ENCODE assay signal across 1 mouse cellular context in the genomic region with DNA sequence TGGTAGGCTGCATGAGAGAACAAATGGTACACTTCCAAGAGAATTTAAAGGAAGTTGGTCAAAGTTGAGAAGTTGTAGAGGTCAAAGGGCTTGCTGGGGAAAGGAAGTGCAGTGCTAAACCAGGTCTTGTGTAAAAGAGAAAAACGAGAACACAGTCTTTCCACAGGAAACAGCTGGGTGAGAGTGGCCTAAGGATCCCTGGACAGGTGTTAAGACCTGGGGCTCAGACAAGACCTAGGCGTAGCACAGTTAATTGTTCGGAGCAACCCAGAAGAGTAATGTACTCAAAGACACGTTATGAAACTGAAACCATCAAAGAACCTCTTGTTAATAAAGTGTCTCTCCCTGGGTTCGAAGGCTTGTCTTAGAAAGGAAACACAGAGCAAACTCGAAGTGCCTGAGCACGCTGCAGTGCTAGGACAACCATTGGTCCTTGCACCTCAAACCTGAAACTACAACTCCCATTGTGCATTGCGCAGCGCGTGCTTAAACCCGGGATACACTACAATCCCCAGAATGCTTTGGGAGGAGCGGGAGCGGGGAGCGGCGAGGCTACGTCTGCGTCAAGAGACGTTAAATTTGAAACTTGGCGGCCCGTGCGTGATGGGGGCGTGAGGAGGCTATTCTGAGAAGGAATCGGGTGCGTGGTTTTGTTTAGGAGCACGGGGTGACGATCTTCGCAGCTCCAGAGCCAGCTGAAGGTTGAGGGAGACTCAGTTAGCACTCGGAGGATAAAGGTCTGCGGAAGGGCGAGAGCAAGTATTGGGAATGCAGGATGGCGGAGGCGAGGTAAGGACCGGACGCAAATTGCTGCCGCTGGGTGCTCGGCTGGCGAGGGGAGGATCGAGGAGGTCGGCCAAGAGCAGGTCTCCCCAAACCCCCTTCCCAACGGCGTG.
A peak's percentile ranks its signal among the peaks of the same experiment; 100 is the strongest.
TF ChIP-seq lines count a peak whose summit lies in the region.

Gene Bub1b (plus strand): TSS at position 539 of the 896 bp plus-strand sequence.

TF ChIP-seq in CH12.LX, 34 proteins besides CTCF, POLR2A, EP300 and RAD21 (continued from another document):
- TF ChIP-seq HCFC1 (IDR thresholded peaks at IDR 0.05; ENCODE audit: low read depth, low read length), result peak; percentile 98
- TF ChIP-seq JUND (conservative IDR thresholded peaks at IDR 0.05; ENCODE audit: low read depth, low read length), result peak; percentile 6; the same call in 1 of the 2 replicates
- TF ChIP-seq CHD2 (IDR thresholded peaks at IDR 0.05; ENCODE audit: low read length), result peak; percentile 35; the same call in 1 of the 2 replicates
- TF ChIP-seq USF1 (IDR thresholded peaks at IDR 0.05; ENCODE audit: low read depth, low read length), result no peak
- 0 out of 2 replicates have a peak, but pooled peaks have one; percentile 5 for TF ChIP-seq JUN (IDR thresholded peaks at IDR 0.05; ENCODE audit: insufficient read depth, low read depth, low read length)
- no peak for TF ChIP-seq ZNF384 (IDR thresholded peaks at IDR 0.05; ENCODE audit: low read depth, low read length)
- no peak for TF ChIP-seq UBTF (IDR thresholded peaks at IDR 0.05; ENCODE audit: low read depth, low read length)
- no peak for TF ChIP-seq ZMIZ1 (IDR thresholded peaks at IDR 0.05; ENCODE audit: low read depth, low read length)
- TF ChIP-seq NRF1 (IDR thresholded peaks at IDR 0.05; ENCODE audit: low read depth, low read length), result peak; percentile 69
- TF ChIP-seq IRF4 (IDR thresholded peaks at IDR 0.05; ENCODE audit: low read depth, low read length), result peak; percentile 41
- no peak for TF ChIP-seq PAX5 (IDR thresholded peaks at IDR 0.05; ENCODE audit: low read length)
- peak; percentile 96; the same call in 1 of the 2 replicates for TF ChIP-seq KAT2A (IDR thresholded peaks at IDR 0.05; ENCODE audit: insufficient replicate concordance, low read length)
- no peak for TF ChIP-seq ZKSCAN1 (IDR thresholded peaks at IDR 0.05; ENCODE audit: borderline replicate concordance, low read depth, low read length)
- peak; percentile 95 for TF ChIP-seq MXI1 (IDR thresholded peaks at IDR 0.05; ENCODE audit: low read depth, low read length)
- no peak for TF ChIP-seq ZC3H11A (IDR thresholded peaks at IDR 0.05; ENCODE audit: low read depth, low read length)
- no peak for TF ChIP-seq TBP (conservative IDR thresholded peaks at IDR 0.05; ENCODE audit: low read depth, low read length)
- peak; percentile 43; the same call in 1 of the 2 replicates for TF ChIP-seq POLR2AphosphoS2 (IDR thresholded peaks at IDR 0.05; ENCODE audit: low read depth, low read length)
- peak; percentile 60 for TF ChIP-seq ETS1 (conservative IDR thresholded peaks at IDR 0.05; ENCODE audit: low read depth, low read length)
- peak; percentile 78 for TF ChIP-seq TCF12 (IDR thresholded peaks at IDR 0.05; ENCODE audit: low read depth, low read length)
- peak; percentile 95 for TF ChIP-seq MAX (IDR thresholded peaks at IDR 0.05; ENCODE audit: low read length)
- TF ChIP-seq RCOR1 (conservative IDR thresholded peaks at IDR 0.05; ENCODE audit: low read depth, low read length), result 0 out of 2 replicates have a peak, but pooled peaks have one; percentile 68
- TF ChIP-seq MYC (IDR thresholded peaks at IDR 0.05; ENCODE audit: low read depth, low read length), result peak; percentile 96
- no peak for TF ChIP-seq MEF2A (IDR thresholded peaks at IDR 0.05; ENCODE audit: borderline replicate concordance, low read depth, low read length)
